24 mouse cellular contexts compared by ENCODE assay signal in the genomic region with DNA sequence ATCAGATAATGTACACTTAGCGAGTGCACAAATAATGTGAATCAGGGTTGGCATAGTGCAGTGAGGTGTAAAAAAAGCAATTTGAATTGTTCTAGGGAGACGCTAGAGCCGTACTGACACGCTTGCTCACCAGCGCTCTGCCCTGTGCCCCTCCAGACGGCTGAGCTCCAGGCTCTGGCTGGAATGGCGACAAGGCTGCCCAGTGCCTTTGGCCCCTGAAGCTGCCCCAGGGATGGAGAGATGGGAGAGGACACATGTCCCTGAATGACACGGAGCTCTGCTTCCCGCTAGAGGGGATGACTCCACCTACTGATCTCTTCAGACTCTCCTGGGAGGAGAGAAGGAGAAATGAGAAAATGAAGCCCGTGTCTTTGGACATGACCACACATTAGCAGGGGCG.
DNase-seq lines count a peak whose midpoint lies in the region; ATAC-seq and TF ChIP-seq lines count a peak whose summit lies in the region.
"Had no signal": no experiment of that assay in that cellular context is flagged by ENCODE, and none has a peak within 500 bp of the region (broad histone marks: within the 10 kb centered on the region; RNA-seq: fewer than 3 reads in every experiment).

No protein-coding gene starts in this region.

- H3K4me2 ChIP-seq in forebrain, embryonic 14.5 days (ENCODE audit: low read length) = no peak overlapping the region
- H3K4me2 ChIP-seq: forebrain, embryonic 15.5 days; heart, embryonic 12.5 days; heart, embryonic 15.5 days; hindbrain, embryonic 14.5 days had no signal

- peaks cover 41% of the 10 kb centered on the region for H3K4me1 ChIP-seq in forebrain, embryonic 10.5 days
- H3K4me1 ChIP-seq in forebrain, embryonic 14.5 days (ENCODE audit: control insufficient read depth, insufficient read depth, low read length) = peaks cover 20% of the 10 kb centered on the region
- H3K4me1 ChIP-seq: heart, embryonic 12.5 days; heart, embryonic 15.5 days had no signal

- peak; percentile 58 to 60 for DNase-seq in cerebellum, postnatal 10 days
- no peak for DNase-seq in cerebellum, adult 8-10 months
- no peak for DNase-seq in forebrain, embryonic 10.5 days (ENCODE audit: extremely low spot score, low spot score)
- DNase-seq in forebrain, embryonic 14.5 days (ENCODE audit: low spot score) = no peak
- no peak for DNase-seq in left cerebral cortex, adult 2 months (ENCODE audit: extremely low spot score in 1 of 2, low spot score in 2 of 2)
- DNase-seq in left cerebral cortex, postnatal 14 days (ENCODE audit: low spot score in 2 of 2) = no peak
- DNase-seq in retina, embryonic 14.5 days (ENCODE audit: low spot score) = peak; percentile 49
- no peak for DNase-seq in adrenal gland, postnatal 10 days
- DNase-seq: adrenal gland, adult 8-10 months; adrenal gland, postnatal 36 days; cerebellum, adult 18-20 months; cerebellum, adult 9-11 months; gastrocnemius, postnatal 25 days; heart, adult 18-20 months; heart, postnatal 10 days; heart, postnatal 36 days; kidney, adult 18-20 months had no signal

- no peak for TF ChIP-seq CTCF in left cerebral cortex, adult 2 months (IDR thresholded peaks at IDR 0.05)

- H3K4me3 ChIP-seq in forebrain, embryonic 10.5 days = no peak overlapping the region
- no peak overlapping the region for H3K4me3 ChIP-seq in forebrain, embryonic 14.5 days (ENCODE audit: low read depth, low read length)
- H3K4me3 ChIP-seq in left cerebral cortex, adult 2 months = no peak overlapping the region
- H3K4me3 ChIP-seq: forebrain, embryonic 15.5 days; heart, embryonic 12.5 days; heart, embryonic 15.5 days had no signal

- peaks cover 49% of the 10 kb centered on the region for H3K27me3 ChIP-seq in forebrain, embryonic 10.5 days (ENCODE audit: poor library complexity, severe bottlenecking)
- no peaks in the 10 kb centered on the region for H3K27me3 ChIP-seq in forebrain, embryonic 14.5 days (replicated peaks; ENCODE audit: control insufficient read depth, insufficient read depth, low read length)
- H3K27me3 ChIP-seq: forebrain, embryonic 15.5 days had no signal

- WGBS in forebrain, embryonic 10.5 days = 87% methylated on average over 11 of the region's 11 CpGs
- 82% methylated on average over 11 of the region's 11 CpGs for WGBS in forebrain, embryonic 14.5 days

- H3K9me3 ChIP-seq in forebrain, embryonic 10.5 days = no peaks in the 10 kb centered on the region
- H3K9me3 ChIP-seq in forebrain, embryonic 14.5 days (replicated peaks; ENCODE audit: control insufficient read depth, low read length) = no peaks in the 10 kb centered on the region
- H3K9me3 ChIP-seq: forebrain, embryonic 15.5 days; heart, embryonic 12.5 days; heart, embryonic 15.5 days had no signal

- H3K36me3 ChIP-seq in forebrain, embryonic 10.5 days (replicated peaks) = no peaks in the 10 kb centered on the region
- no peaks in the 10 kb centered on the region for H3K36me3 ChIP-seq in forebrain, embryonic 14.5 days (ENCODE audit: control insufficient read depth, insufficient read depth, low read length)
- H3K36me3 ChIP-seq: forebrain, embryonic 15.5 days; heart, embryonic 12.5 days; heart, embryonic 15.5 days had no signal

- 0 out of 2 replicates have a peak overlapping the region, but pooled peaks have one; percentile 17 for H3K27ac ChIP-seq in forebrain, embryonic 10.5 days
- no peak overlapping the region for H3K27ac ChIP-seq in forebrain, embryonic 14.5 days (ENCODE audit: low read depth, low read length)
- H3K27ac ChIP-seq in left cerebral cortex, adult 2 months = peak overlapping the region; percentile 55
- H3K27ac ChIP-seq: forebrain, embryonic 15.5 days; heart, embryonic 15.5 days; hindbrain, embryonic 14.5 days had no signal

- no peak for ATAC-seq in forebrain, embryonic 14.5 days
- ATAC-seq: activated CD4-positive, CD25-positive, alpha-beta regulatory T cell, adult 4 months; forebrain, embryonic 15.5 days; inflammation-experienced regulatory T-cells, adult 6 months; intestine, embryonic 16.5 days had no signal

- intact Hi-C loops in left cerebral cortex, adult 2 months (cut with DNase I) = no loop called here
- intact Hi-C loops in left cerebral cortex, postnatal 14 days (cut with DNase I) = no loop called here

- no peak overlapping the region for H3K9ac ChIP-seq in forebrain, embryonic 14.5 days (ENCODE audit: low read length)
- H3K9ac ChIP-seq: forebrain, embryonic 15.5 days; heart, embryonic 12.5 days; heart, embryonic 15.5 days; hindbrain, embryonic 14.5 days had no signal

Comparison
In these comparisons a context has a peak if more than half of its experiments do, and no peak if none do; other contexts are left out.
1. DNase-seq: peak in cerebellum, postnatal 10 days (2 of 2) and retina, embryonic 14.5 days (single experiment); none in cerebellum, adult 8-10 months (single experiment), forebrain, embryonic 10.5 days (single experiment), forebrain, embryonic 14.5 days (single experiment), left cerebral cortex, adult 2 months (0 of 2), left cerebral cortex, postnatal 14 days (0 of 2) and adrenal gland, postnatal 10 days (single experiment).